Mouse (Mus musculus) forebrain, embryonic 11.5 days (tissue): Measurements from ENCODE around the gene Dlx5. TPM values are rescaled to one million over a fixed set of nuclear protein-coding genes. Genes with fewer than 3 reads are reported as not detected.
A peak's percentile ranks its signal among the peaks of the same experiment; 100 is the strongest.

Experiments used
- ATAC-seq: fragments of 200-750 bp; cut with Nextera tagmentation; replicated peaks from 2 replicates; pipeline ENCODE4 v1.8.0; 2017; ENCODE audit warnings: moderate TSS enrichment; ENCODE audit not compliant: low FRiP score
- DNase-seq: peaks from one replicate; pipeline ENCODE4 v3.0.0-alpha.2; 2017; ENCODE audit warnings: low spot score
- H3K27ac ChIP-seq: fragments of 300-500 bp; sonication (generic); 2 replicates; pipeline ENCODE4 v1.5.1; 2014; ENCODE audit warnings: low read depth, low read length
- H3K27me3 ChIP-seq: fragments of 300-500 bp; sonication (generic); 2 replicates; pipeline ENCODE4 v1.6.1; 2014; ENCODE audit warnings: mild to moderate bottlenecking, low read length, mixed read lengths; ENCODE audit not compliant: control insufficient read depth, insufficient read depth
- H3K36me3 ChIP-seq: fragments of 300-500 bp; sonication (generic); 2 replicates; pipeline ENCODE4 v1.6.1; 2014; ENCODE audit warnings: mild to moderate bottlenecking, low read length, moderate library complexity, mixed read lengths; ENCODE audit not compliant: control insufficient read depth, insufficient read depth
- H3K4me1 ChIP-seq: fragments of 300-500 bp; sonication (generic); replicated peaks from 2 replicates; pipeline ENCODE4 v1.6.1; 2014; ENCODE audit warnings: low read length, mixed read lengths; ENCODE audit not compliant: control insufficient read depth, insufficient read depth
- H3K4me2 ChIP-seq: fragments of 300-500 bp; sonication (generic); 2 replicates; pipeline ENCODE4 v1.6.1; 2014; ENCODE audit warnings: low read depth, mild to moderate bottlenecking, low read length, moderate library complexity, mixed read lengths; ENCODE audit not compliant: severe bottlenecking
- H3K4me3 ChIP-seq: fragments of 300-500 bp; sonication (generic); 2 replicates; pipeline ENCODE4 v1.5.1; 2014; ENCODE audit warnings: low read depth, low read length
- H3K9ac ChIP-seq: fragments of 300-500 bp; sonication (generic); 2 replicates; pipeline ENCODE4 v1.6.1; 2014; ENCODE audit warnings: low read length
- H3K9me3 ChIP-seq: fragments of 300-500 bp; sonication (generic); 2 replicates; pipeline ENCODE4 v1.6.1; 2016; ENCODE audit warnings: low read length, mixed read lengths; ENCODE audit not compliant: control insufficient read depth
- WGBS: fragments of 180-500 bp; shearing (Covaris S2); extraction: QIAGEN DNeasy Blood & Tissue Kit; methylation state at CpG from one replicate; pipeline ENCODE4 v1.1.7; 2014; 5-methylcytosine and 5-hydroxymethylcytosine counted together
- polyA plus RNA-seq: library from polyadenylated mRNA; unstranded; fragments of >200 nt; fragmentation: Nextera tagmentation; extraction: Ambion mirVana; gene quantifications from 2 replicates; pipeline ENCODE4 v1.2.1, GENCODE M21; 2014

Dlx5 gene
- polyA plus RNA-seq, 1 experiment from 2014 or later: 47.7 TPM

- Histone ChIP-seq H3K4me1 (peaks cover 12% of the 10 kb centered on the region; the same call in 1 of the 2 replicates), H3K4me3 (peak overlapping the region; percentile 24), H3K4me2 (peak overlapping the region; percentile 26), H3K9me3 (no peaks in the 10 kb centered on the region), H3K36me3 (no peaks in the 10 kb centered on the region), H3K27ac (peak overlapping the region; percentile 74), H3K9ac (peak overlapping the region; percentile 43), H3K27me3 (peaks cover 85% of the 10 kb centered on the region)
- ATAC-seq (no peak), DNase-seq (no peak)
- under 1% methylated on average over 33 of the region's 33 CpGs for WGBS
Measured at GRCm38 (mm10) chr6:6860411-6861085, 21.3 kb downstream of the Dlx5 start.

GRCm38 (mm10) chr6:6859950-6860410 lies 21.9 kb downstream of the Dlx5 start:
- peaks cover 85% of the 10 kb centered on the region for H3K27me3 ChIP-seq
- H3K4me2 ChIP-seq: peak overlapping the region; percentile 26
- peak overlapping the region; percentile 43 for H3K9ac ChIP-seq
- no peak for DNase-seq
- no peaks in the 10 kb centered on the region for H3K36me3 ChIP-seq
- H3K27ac ChIP-seq: peak overlapping the region; percentile 74
- H3K4me1 ChIP-seq: peaks cover 12% of the 10 kb centered on the region; the same call in 1 of the 2 replicates
- peak overlapping the region; percentile 24 for H3K4me3 ChIP-seq
- no peaks in the 10 kb centered on the region for H3K9me3 ChIP-seq
- no peak for ATAC-seq
- under 1% methylated on average over 21 of the region's 21 CpGs for whole genome bisulfite sequencing

GRCm38 (mm10) chr6:6859111-6859949 lies 22.6 kb downstream of the Dlx5 start:
- peak overlapping the region; percentile 74 for H3K27ac ChIP-seq
- DNase-seq: no peak
- peak overlapping the region; percentile 43 for H3K9ac ChIP-seq
- peaks cover 12% of the 10 kb centered on the region; the same call in 1 of the 2 replicates for H3K4me1 ChIP-seq
- H3K4me2 ChIP-seq: peak overlapping the region; percentile 16
- WGBS: under 1% methylated on average over 19 of the region's 19 CpGs
- H3K4me3 ChIP-seq: peak overlapping the region; percentile 24
- H3K36me3 ChIP-seq: no peaks in the 10 kb centered on the region
- H3K27me3 ChIP-seq: peaks cover 88% of the 10 kb centered on the region
- H3K9me3 ChIP-seq: no peaks in the 10 kb centered on the region
- ATAC-seq: no peak

GRCm38 (mm10) chr6:6858571-6858970 lies 23.3 kb downstream of the Dlx5 start:
- Histone ChIP-seq H3K4me2 (peak overlapping the region; percentile 12; the same call in 1 of the 2 replicates), H3K27ac (no peak overlapping the region), H3K36me3 (no peaks in the 10 kb centered on the region), H3K4me3 (peak overlapping the region; percentile 24), H3K27me3 (peaks cover 87% of the 10 kb centered on the region), H3K9ac (no peak overlapping the region; the same call in 1 of the 2 replicates), H3K4me1 (0 out of 2 replicates have a peak, but pooled peaks cover 6% of the 10 kb centered on the region), H3K9me3 (no peaks in the 10 kb centered on the region)
- ATAC-seq: no peak
- DNase-seq: no peak
- 0% methylated on average over 1 of the region's 1 CpGs for WGBS

- Histone ChIP-seq H3K36me3 (no peaks in the 10 kb centered on the region), H3K9ac (peak overlapping the region; percentile 3; the same call in 1 of the 2 replicates), H3K27me3 (peaks cover 88% of the 10 kb centered on the region), H3K27ac (peak overlapping the region; percentile 1; the same call in 1 of the 2 replicates), H3K4me1 (0 out of 2 replicates have a peak, but pooled peaks cover 6% of the 10 kb centered on the region), H3K4me3 (peak overlapping the region; percentile 24), H3K9me3 (no peaks in the 10 kb centered on the region), H3K4me2 (peak overlapping the region; percentile 12)
- no peak for DNase-seq
- no peak for ATAC-seq
- WGBS: 14% methylated on average over 2 of the region's 2 CpGs
Measured at GRCm38 (mm10) chr6:6857766-6858165, 24.1 kb downstream of the Dlx5 start.

- H3K9ac ChIP-seq: no peak overlapping the region
- peaks cover 89% of the 10 kb centered on the region for H3K27me3 ChIP-seq
- 0 out of 2 replicates have a peak, but pooled peaks cover 6% of the 10 kb centered on the region for H3K4me1 ChIP-seq
- H3K9me3 ChIP-seq: no peaks in the 10 kb centered on the region
- no peak overlapping the region for H3K27ac ChIP-seq
- ATAC-seq (no peak), DNase-seq (no peak)
- H3K4me3 ChIP-seq: no peak overlapping the region; the same call in 1 of the 2 replicates
- WGBS: 2% methylated on average over 4 of the region's 4 CpGs
- peak overlapping the region; percentile 29; the same call in 1 of the 2 replicates for H3K4me2 ChIP-seq
- no peaks in the 10 kb centered on the region for H3K36me3 ChIP-seq
Measured at GRCm38 (mm10) chr6:6856881-6857280, 25.0 kb downstream of the Dlx5 start.

GRCm38 (mm10) chr6:6856316-6856715 lies 25.6 kb downstream of the Dlx5 start:
- Histone ChIP-seq H3K27me3 (peaks cover 92% of the 10 kb centered on the region), H3K4me1 (0 out of 2 replicates have a peak, but pooled peaks cover 6% of the 10 kb centered on the region), H3K9ac (no peak overlapping the region; the same call in 1 of the 2 replicates), H3K36me3 (no peaks in the 10 kb centered on the region), H3K4me2 (peak overlapping the region; percentile 29), H3K27ac (0 out of 2 replicates have a peak overlapping the region, but pooled peaks have one; percentile 4), H3K9me3 (no peaks in the 10 kb centered on the region), H3K4me3 (peak overlapping the region; percentile 18)
- under 1% methylated on average over 20 of the region's 20 CpGs for WGBS
- DNase-seq: no peak
- no peak for ATAC-seq

- H3K27me3 ChIP-seq: peaks cover 93% of the 10 kb centered on the region
- no peak overlapping the region; the same call in 1 of the 2 replicates for H3K9ac ChIP-seq
- DNase-seq (no peak), ATAC-seq (peak; percentile 19; the same call in 1 of the 2 replicates)
- H3K9me3 ChIP-seq: no peaks in the 10 kb centered on the region
- H3K36me3 ChIP-seq: no peaks in the 10 kb centered on the region
- WGBS: under 1% methylated on average over 10 of the region's 10 CpGs
- 0 out of 2 replicates have a peak, but pooled peaks cover 3% of the 10 kb centered on the region for H3K4me1 ChIP-seq
- peak overlapping the region; percentile 18; the same call in 1 of the 2 replicates for H3K4me3 ChIP-seq
- H3K4me2 ChIP-seq: peak overlapping the region; percentile 29
- no peak overlapping the region for H3K27ac ChIP-seq
Measured at GRCm38 (mm10) chr6:6855746-6856185, 26.1 kb downstream of the Dlx5 start.
